In genomic region chr8:105527110-105527509, GRCm38 (mm10) we compare ENCODE assay signal across 14 mouse cellular contexts. TPM values are rescaled to one million over a fixed set of nuclear protein-coding genes. Genes with fewer than 3 reads are reported as not detected.
DNase-seq lines count a peak whose midpoint lies in the region; ATAC-seq and TF ChIP-seq lines count a peak whose summit lies in the region.
"Had no signal": no experiment of that assay in that cellular context is flagged by ENCODE, and none has a peak within 500 bp of the region (broad histone marks: within the 10 kb centered on the region; RNA-seq: fewer than 3 reads in every experiment).

No protein-coding gene starts in this region.

- H3K9me3 ChIP-seq in liver, postnatal 0 days (ENCODE audit: low read length), result no peaks in the 10 kb centered on the region
- H3K9me3 ChIP-seq in liver, embryonic 12.5 days (replicated peaks), result no peaks in the 10 kb centered on the region
- no peaks in the 10 kb centered on the region for H3K9me3 ChIP-seq in forebrain, embryonic 16.5 days (ENCODE audit: control insufficient read depth, low read length)
- H3K9me3 ChIP-seq: embryonic facial prominence, embryonic 15.5 days; heart, embryonic 15.5 days; megakaryocyte, embryonic 14.5 days had no signal

- H3K4me2 ChIP-seq in liver, postnatal 0 days (ENCODE audit: low read depth, low read length), result no peak overlapping the region
- no peak overlapping the region for H3K4me2 ChIP-seq in liver, embryonic 12.5 days
- H3K4me2 ChIP-seq in forebrain, embryonic 16.5 days (ENCODE audit: low read length), result no peak overlapping the region
- H3K4me2 ChIP-seq: embryonic facial prominence, embryonic 15.5 days; heart, embryonic 15.5 days had no signal

- 80% methylated on average over 2 of the region's 2 CpGs for WGBS in liver, postnatal 0 days (ENCODE audit: insufficient replicate concordance)
- 67% methylated on average over 2 of the region's 2 CpGs for WGBS in liver, embryonic 12.5 days (ENCODE audit: insufficient replicate concordance)
- WGBS in forebrain, embryonic 16.5 days, result 84% methylated on average over 2 of the region's 2 CpGs

- H3K4me3 ChIP-seq in liver, postnatal 0 days (ENCODE audit: low read depth, low read length), result no peak overlapping the region
- no peak overlapping the region for H3K4me3 ChIP-seq in liver, embryonic 12.5 days
- no peak overlapping the region for H3K4me3 ChIP-seq in forebrain, embryonic 16.5 days (replicated peaks; ENCODE audit: low read length)
- H3K4me3 ChIP-seq: embryonic facial prominence, embryonic 15.5 days; heart, embryonic 15.5 days; megakaryocyte, embryonic 14.5 days had no signal

- H3K9ac ChIP-seq in liver, postnatal 0 days (replicated peaks), result no peak overlapping the region
- no peak overlapping the region for H3K9ac ChIP-seq in liver, embryonic 12.5 days
- no peak overlapping the region for H3K9ac ChIP-seq in forebrain, embryonic 16.5 days (replicated peaks; ENCODE audit: low read depth, low read length)
- H3K9ac ChIP-seq: embryonic facial prominence, embryonic 15.5 days; heart, embryonic 15.5 days had no signal

- TF ChIP-seq EP300 in liver, postnatal 0 days (IDR thresholded peaks at IDR 0.05; ENCODE audit: low read depth), result no peak

- no peaks in the 10 kb centered on the region for H3K27me3 ChIP-seq in liver, postnatal 0 days (ENCODE audit: insufficient read depth, low read length)
- H3K27me3 ChIP-seq in liver, embryonic 12.5 days (replicated peaks), result no peaks in the 10 kb centered on the region
- no peaks in the 10 kb centered on the region for H3K27me3 ChIP-seq in forebrain, embryonic 16.5 days (replicated peaks; ENCODE audit: control insufficient read depth, insufficient read depth, low read length)
- H3K27me3 ChIP-seq: embryonic facial prominence, embryonic 15.5 days; heart, embryonic 15.5 days; megakaryocyte, embryonic 14.5 days had no signal

- H3K27ac ChIP-seq in liver, postnatal 0 days (ENCODE audit: low read depth), result no peak overlapping the region
- H3K27ac ChIP-seq in liver, embryonic 12.5 days, result no peak overlapping the region
- H3K27ac ChIP-seq in forebrain, embryonic 16.5 days (ENCODE audit: low read length), result no peak overlapping the region
- H3K27ac ChIP-seq: embryonic facial prominence, embryonic 15.5 days; heart, embryonic 15.5 days had no signal

- DNase-seq in adrenal gland, adult 2 months, result peak; percentile 65
- DNase-seq in adrenal gland, postnatal 4 days (ENCODE audit: low spot score in 2 of 2), result no peak
- no peak for DNase-seq in liver, postnatal 0 days
- DNase-seq in gastrocnemius, postnatal 25 days, result peak; percentile 69
- DNase-seq in kidney, postnatal 14 days, result peak; percentile 82
- no peak for DNase-seq in thymus, postnatal 14 days
- DNase-seq: lung, adult 18-20 months had no signal

- H3K36me3 ChIP-seq in liver, postnatal 0 days (replicated peaks; ENCODE audit: insufficient read depth, low read length), result peaks cover 55% of the 10 kb centered on the region
- H3K36me3 ChIP-seq in liver, embryonic 12.5 days, result peaks cover 75% of the 10 kb centered on the region
- peaks cover 8% of the 10 kb centered on the region; the same call in 1 of the 2 replicates for H3K36me3 ChIP-seq in forebrain, embryonic 16.5 days (ENCODE audit: control insufficient read depth, insufficient read depth)

- no peak for TF ChIP-seq CTCF in liver, postnatal 0 days (IDR thresholded peaks at IDR 0.05; ENCODE audit: low read depth)

- peak; percentile 45; the same call in 1 of the 2 replicates for ATAC-seq in liver, postnatal 0 days
- no peak for ATAC-seq in liver, embryonic 12.5 days
- ATAC-seq in forebrain, embryonic 16.5 days, result no peak

- no peaks in the 10 kb centered on the region for H3K4me1 ChIP-seq in liver, postnatal 0 days (ENCODE audit: insufficient read depth)
- H3K4me1 ChIP-seq in liver, embryonic 12.5 days, result peaks cover 43% of the 10 kb centered on the region
- no peaks in the 10 kb centered on the region for H3K4me1 ChIP-seq in forebrain, embryonic 16.5 days (replicated peaks; ENCODE audit: control insufficient read depth, insufficient read depth, low read length)
- H3K4me1 ChIP-seq: embryonic facial prominence, embryonic 15.5 days had no signal

RNA-seq across cellular contexts. Expression of gene Hsd11b2, which starts 8.6 kb away (rescaled TPM):
- under 1 TPM; 0.14 to 0.35 TPM for total RNA-seq in adrenal gland, adult 2 months (2021)
- 1.2 and 2.2 TPM in 2 replicates for polyA plus RNA-seq in adrenal gland, adult 2 months (2012; rRNA removed)
- 10 to 100 TPM in 1 of 2 experiments, 1 to 10 TPM in 1; 3.7 to 15.0 TPM for total RNA-seq in adrenal gland, postnatal 4 days (2021)
- polyA plus RNA-seq in liver, postnatal 0 days (2015; fragmentation: Nextera tagmentation; extraction: Ambion mirVana), result 0.13 TPM in 1 of 2 replicates, not detected in the other
- 6.0 and 6.7 TPM in 2 replicates for polyA plus RNA-seq in liver, embryonic 12.5 days (2016; fragmentation: Nextera tagmentation; extraction: Ambion mirVana)
- total RNA-seq in gastrocnemius, postnatal 25 days (2021), result under 1 TPM; 0.51 to 0.61 TPM
- polyA plus RNA-seq in forebrain, embryonic 16.5 days (2015; fragmentation: Nextera tagmentation; extraction: Ambion mirVana), result 0.35 and 0.48 TPM in 2 replicates
- total RNA-seq: layer of hippocampus, adult 18-20 months; left cerebral cortex, postnatal 25 days had no signal

RNA-seq across cellular contexts. Expression of gene Zdhhc1, which starts 30.4 kb away (rescaled TPM):
- total RNA-seq in adrenal gland, adult 2 months (2021), result 10 to 100 TPM; 13.8 to 19.2 TPM
- 53.3 and 62.5 TPM in 2 replicates for polyA plus RNA-seq in adrenal gland, adult 2 months (2012; rRNA removed)
- 10 to 100 TPM; 26.2 to 28.6 TPM for total RNA-seq in adrenal gland, postnatal 4 days (2021)
- 2.1 and 2.3 TPM in 2 replicates for polyA plus RNA-seq in liver, postnatal 0 days (2015; fragmentation: Nextera tagmentation; extraction: Ambion mirVana)
- polyA plus RNA-seq in liver, embryonic 12.5 days (2016; fragmentation: Nextera tagmentation; extraction: Ambion mirVana), result 4.0 and 4.6 TPM in 2 replicates
- 10 to 100 TPM in 1 of 2 experiments, 1 to 10 TPM in 1; 8.7 to 10.1 TPM for total RNA-seq in gastrocnemius, postnatal 25 days (2021)
- 26.3 and 33.3 TPM in 2 replicates for polyA plus RNA-seq in forebrain, embryonic 16.5 days (2015; fragmentation: Nextera tagmentation; extraction: Ambion mirVana)

RNA-seq across cellular contexts. Expression of gene Atp6v0d1, which starts 38.7 kb away (rescaled TPM):
- total RNA-seq in adrenal gland, adult 2 months (2021), result 100 to 1,000 TPM; 113 to 118 TPM
- polyA plus RNA-seq in adrenal gland, adult 2 months (2012; rRNA removed), result 77.6 and 80.3 TPM in 2 replicates
- 100 to 1,000 TPM; 103 to 113 TPM for total RNA-seq in adrenal gland, postnatal 4 days (2021)
- 48.0 and 50.2 TPM in 2 replicates for polyA plus RNA-seq in liver, postnatal 0 days (2015; fragmentation: Nextera tagmentation; extraction: Ambion mirVana)
- polyA plus RNA-seq in liver, embryonic 12.5 days (2016; fragmentation: Nextera tagmentation; extraction: Ambion mirVana), result 47.2 and 51.0 TPM in 2 replicates
- total RNA-seq in gastrocnemius, postnatal 25 days (2021), result 10 to 100 TPM; 41.7 to 45.1 TPM
- 193 and 203 TPM in 2 replicates for polyA plus RNA-seq in forebrain, embryonic 16.5 days (2015; fragmentation: Nextera tagmentation; extraction: Ambion mirVana)

RNA-seq across cellular contexts. Expression of gene Tppp3, which starts 55.8 kb away (rescaled TPM):
- total RNA-seq in adrenal gland, adult 2 months (2021), result 10 to 100 TPM; 26.2 to 37.5 TPM
- 50.8 and 65.2 TPM in 2 replicates for polyA plus RNA-seq in adrenal gland, adult 2 months (2012; rRNA removed)
- 10 to 100 TPM; 88.4 to 89.4 TPM for total RNA-seq in adrenal gland, postnatal 4 days (2021)
- 1.4 and 3.8 TPM in 2 replicates for polyA plus RNA-seq in liver, postnatal 0 days (2015; fragmentation: Nextera tagmentation; extraction: Ambion mirVana)
- 1.2 and 1.4 TPM in 2 replicates for polyA plus RNA-seq in liver, embryonic 12.5 days (2016; fragmentation: Nextera tagmentation; extraction: Ambion mirVana)
- total RNA-seq in gastrocnemius, postnatal 25 days (2021), result 10 to 100 TPM; 86.7 to 99.2 TPM
- polyA plus RNA-seq in forebrain, embryonic 16.5 days (2015; fragmentation: Nextera tagmentation; extraction: Ambion mirVana), result 28.9 and 56.5 TPM in 2 replicates

Comparison
In these comparisons a context has a peak if more than half of its experiments do, and no peak if none do; other contexts are left out.
1. DNase-seq: peak in adrenal gland, adult 2 months (single experiment), gastrocnemius, postnatal 25 days (single experiment) and kidney, postnatal 14 days (single experiment); none in adrenal gland, postnatal 4 days (0 of 2), liver, postnatal 0 days (single experiment) and thymus, postnatal 14 days (single experiment).